Mouse (Mus musculus) lung, embryonic 14.5 days (tissue): Measurements from ENCODE around the gene Hspa5. TPM values are rescaled to one million over a fixed set of nuclear protein-coding genes. Genes with fewer than 3 reads are reported as not detected.
"Not testable (repeated sequence)": the region's sequence is repeated elsewhere in the genome, so short reads cannot be mapped to it uniquely, and the experiment has no call there.

Experiments used
- ATAC-seq: fragments of 200-750 bp; cut with Nextera tagmentation; 2 replicates; pipeline ENCODE4 v1.8.0; 2017; ENCODE audit warnings: mild to moderate bottlenecking, moderate TSS enrichment, moderate library complexity; ENCODE audit not compliant: insufficient read depth
- DNase-seq: peaks from one replicate; pipeline ENCODE4 v3.0.0-alpha.2; 2015
- H3K27ac ChIP-seq: fragments of 300-500 bp; sonication (generic); 2 replicates; pipeline ENCODE4 v1.5.1; 2014; ENCODE audit warnings: low read depth, mild to moderate bottlenecking, moderate library complexity
- H3K27me3 ChIP-seq: fragments of 300-500 bp; sonication (generic); 2 replicates; pipeline ENCODE4 v1.6.1; 2014; ENCODE audit warnings: low read length, control low read depth; ENCODE audit not compliant: insufficient read depth
- H3K36me3 ChIP-seq: fragments of 300-500 bp; sonication (generic); 2 replicates; pipeline ENCODE4 v1.6.1; 2014; ENCODE audit warnings: control low read depth; ENCODE audit not compliant: insufficient read depth
- H3K4me1 ChIP-seq: fragments of 300-500 bp; sonication (generic); 2 replicates; pipeline ENCODE4 v1.6.1; 2014; ENCODE audit warnings: antibody characterized with exemption, control low read depth; ENCODE audit not compliant: insufficient read depth
- H3K4me2 ChIP-seq: fragments of 300-500 bp; sonication (generic); 2 replicates; pipeline ENCODE4 v1.6.1; 2014; ENCODE audit warnings: mild to moderate bottlenecking
- H3K4me3 ChIP-seq: fragments of 300-500 bp; sonication (generic); 2 replicates; pipeline ENCODE4 v1.5.1; 2014; ENCODE audit warnings: low read depth, low read length
- H3K9ac ChIP-seq: fragments of 300-500 bp; sonication (generic); 2 replicates; pipeline ENCODE4 v1.6.1; 2014
- H3K9me3 ChIP-seq: fragments of 300-500 bp; sonication (generic); 2 replicates; pipeline ENCODE4 v1.6.1; 2016; ENCODE audit warnings: low read depth, low read length, control low read depth
- CTCF ChIP-seq: IDR thresholded peaks from 2 replicates; pipeline ENCODE4 v1.5.1; 2016; ENCODE audit warnings: antibody characterized with exemption, low read depth
- WGBS: fragments of 180-500 bp; shearing (Covaris S2); extraction: QIAGEN DNeasy Blood & Tissue Kit; methylation state at CpG from one replicate; pipeline ENCODE4 v1.1.7; 2014; 5-methylcytosine and 5-hydroxymethylcytosine counted together
- polyA plus RNA-seq: library from polyadenylated mRNA; unstranded; fragments of >200 nt; fragmentation: Nextera tagmentation; extraction: Ambion mirVana; gene quantifications from 2 replicates; pipeline ENCODE4 v1.2.1, GENCODE M21; 2014

The Hspa5 gene
- polyA plus RNA-seq, 1 experiment from 2014 or later: 981 TPM

DNA sequence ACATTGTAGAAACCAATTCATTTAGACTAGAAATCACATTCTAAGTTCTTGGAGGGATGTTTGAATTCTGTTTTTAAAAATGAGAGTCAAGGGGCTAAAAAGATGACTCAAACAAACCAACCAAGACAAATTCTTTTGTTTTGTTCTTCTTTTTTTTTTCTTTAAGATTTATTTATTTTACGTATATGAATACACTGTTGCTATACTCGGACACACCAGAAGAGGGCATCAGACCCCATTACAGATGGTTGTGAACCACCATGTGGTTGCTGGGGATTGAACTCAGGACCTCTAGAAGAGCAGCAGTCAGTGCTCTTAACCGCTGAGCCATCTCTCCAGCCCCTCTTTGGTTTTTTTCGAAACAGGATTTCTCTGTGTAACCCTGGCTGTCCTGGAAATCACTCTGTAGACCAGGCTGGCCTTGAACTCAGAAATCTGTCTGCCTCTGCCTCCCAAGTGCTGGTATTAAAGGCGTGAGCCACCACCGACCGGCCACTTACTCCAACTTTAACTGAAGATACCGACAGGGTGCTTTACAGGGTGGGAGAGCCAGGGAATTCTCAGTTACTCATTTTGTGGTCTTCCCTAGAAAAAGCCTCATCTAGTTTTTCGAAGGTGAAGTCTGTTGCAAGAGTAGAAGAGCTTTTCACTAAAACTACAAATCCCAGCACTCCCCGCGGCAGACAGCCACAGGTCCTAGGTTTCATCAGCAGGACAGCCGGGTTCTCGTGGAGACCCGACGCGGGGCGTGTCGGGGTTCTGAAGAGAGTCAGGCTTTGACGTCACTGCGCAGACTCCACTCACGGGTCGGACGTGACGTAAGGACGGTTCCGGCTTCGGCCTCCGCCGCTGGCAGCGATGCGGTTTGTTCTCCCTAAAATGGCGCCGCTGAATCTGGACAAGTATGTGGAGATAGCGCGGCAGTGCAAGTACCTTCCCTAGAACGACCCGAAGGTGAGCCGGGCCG is 30.0 kb downstream of the Hspa5 start:
- Histone ChIP-seq H3K27me3 (no peaks in the 10 kb centered on the region), H3K9ac (peak overlapping the region; percentile 74), H3K36me3 (peaks cover 13% of the 10 kb centered on the region), H3K4me3 (peak overlapping the region; percentile 62), H3K4me1 (no peaks in the 10 kb centered on the region; the same call in 1 of the 2 replicates), H3K4me2 (peak overlapping the region; percentile 48; the same call in 1 of the 2 replicates), H3K27ac (peak overlapping the region; percentile 90), H3K9me3 (no peaks in the 10 kb centered on the region)
- DNase-seq: peak; percentile 100
- ATAC-seq: peak; percentile 93
- peak; percentile 46 for TF ChIP-seq CTCF
- WGBS: 4% methylated on average over 39 of the region's 39 CpGs

DNA sequence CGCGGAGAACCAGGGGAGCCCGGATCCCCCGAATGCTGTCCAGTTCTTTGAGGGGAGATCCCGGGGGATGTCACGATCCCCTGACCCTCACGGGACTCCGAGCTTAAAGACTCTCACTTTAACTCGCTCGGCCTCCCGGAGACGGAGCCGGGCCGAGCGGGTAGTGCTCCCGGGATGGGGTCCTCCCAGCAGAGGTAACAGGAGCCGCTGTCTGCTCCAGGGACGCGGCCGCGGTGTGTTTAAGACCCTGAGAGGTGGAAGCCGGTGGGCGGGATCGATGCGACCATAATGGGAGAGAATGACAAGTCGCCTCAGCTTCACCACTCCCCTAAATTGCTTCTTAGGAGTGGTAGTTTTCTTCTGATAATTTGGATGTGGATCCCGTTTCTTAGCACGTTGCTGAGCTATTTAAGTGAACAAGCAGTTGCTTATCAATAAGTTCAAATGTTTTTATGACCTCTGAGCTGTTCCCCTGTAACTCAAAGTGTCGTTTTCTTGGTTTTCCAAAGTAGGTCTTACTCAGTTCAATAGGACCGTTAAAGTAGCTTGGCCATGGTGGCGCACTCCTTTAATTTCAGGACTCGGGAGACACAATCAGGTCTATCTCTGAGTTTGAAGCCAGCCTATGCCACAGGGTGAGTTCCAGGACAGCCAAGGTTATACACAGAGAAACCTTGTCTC is 30.9 kb downstream of the Hspa5 start:
- not testable (repeated sequence) for H3K4me1 ChIP-seq, H3K27me3 ChIP-seq, H3K9me3 ChIP-seq
- peak overlapping the region; percentile 74 for H3K9ac ChIP-seq
- WGBS: under 1% methylated on average over 32 of the region's 32 CpGs
- peak overlapping the region; percentile 73 for H3K4me2 ChIP-seq
- peak overlapping the region; percentile 62 for H3K4me3 ChIP-seq
- H3K36me3 ChIP-seq: peaks cover 21% of the 10 kb centered on the region
- peak overlapping the region; percentile 90 for H3K27ac ChIP-seq
- ATAC-seq: peak; percentile 46
- DNase-seq: peak; percentile 51

DNA sequence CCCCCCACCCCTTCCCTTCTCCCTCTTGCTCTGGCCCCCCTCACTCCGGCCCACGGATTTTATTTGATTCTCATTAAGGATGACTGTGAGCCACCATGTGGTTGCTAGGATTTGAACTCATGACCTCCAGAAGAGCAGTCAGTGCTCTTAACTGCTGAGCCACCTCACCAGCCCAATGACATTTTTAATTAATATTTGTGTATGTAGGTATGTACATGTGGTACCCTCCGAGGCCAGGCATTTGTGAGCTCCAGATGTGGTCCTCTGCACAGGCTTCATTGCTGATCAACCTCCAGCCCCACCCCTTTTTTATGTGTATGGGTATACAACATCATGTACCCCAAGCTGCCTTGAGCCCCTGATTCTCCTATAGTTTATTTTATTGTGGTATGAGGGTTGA is 32.0 kb downstream of the Hspa5 start:
- 79% methylated on average over 3 of the region's 3 CpGs for WGBS
- no peak overlapping the region for H3K9ac ChIP-seq
- ATAC-seq (no peak), DNase-seq (no peak)
- peaks cover 29% of the 10 kb centered on the region for H3K36me3 ChIP-seq
- no peaks in the 10 kb centered on the region; the same call in 1 of the 2 replicates for H3K4me1 ChIP-seq
- peak overlapping the region; percentile 58 for H3K4me2 ChIP-seq
- TF ChIP-seq CTCF: no peak
- H3K9me3 ChIP-seq: no peaks in the 10 kb centered on the region
- no peaks in the 10 kb centered on the region for H3K27me3 ChIP-seq
- peak overlapping the region; percentile 62 for H3K4me3 ChIP-seq
- no peak overlapping the region for H3K27ac ChIP-seq

DNA sequence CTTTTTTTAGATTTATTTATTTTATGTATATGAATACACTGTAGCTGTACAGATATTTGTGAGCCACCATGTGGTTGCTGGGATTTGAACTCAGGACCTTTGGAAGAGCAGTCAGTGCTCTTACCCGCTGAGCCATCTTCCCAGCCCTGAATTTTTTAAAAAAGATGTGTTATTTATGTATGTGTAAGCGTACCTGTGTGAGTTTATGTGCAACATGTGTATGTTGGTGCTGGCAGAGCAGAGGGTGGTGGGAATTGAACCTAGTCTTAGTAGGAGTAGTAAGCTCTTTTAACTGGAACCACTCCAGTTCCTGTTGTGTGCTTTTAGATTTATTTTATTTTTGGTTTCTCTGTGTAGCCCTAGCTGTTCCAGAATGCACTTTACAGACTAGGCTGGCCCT is 32.4 kb downstream of the Hspa5 start:
- no peaks in the 10 kb centered on the region for H3K9me3 ChIP-seq
- H3K4me1 ChIP-seq: no peaks in the 10 kb centered on the region
- no peaks in the 10 kb centered on the region for H3K27me3 ChIP-seq
- no peak for TF ChIP-seq CTCF
- no peak overlapping the region for H3K27ac ChIP-seq
- H3K36me3 ChIP-seq: peaks cover 33% of the 10 kb centered on the region
- H3K9ac ChIP-seq: no peak overlapping the region
- H3K4me2 ChIP-seq: peak overlapping the region; percentile 58; the same call in 1 of the 2 replicates
- WGBS: 94% methylated on average over 2 of the region's 2 CpGs
- no peak overlapping the region for H3K4me3 ChIP-seq
- no peak for ATAC-seq
- DNase-seq: no peak

DNA sequence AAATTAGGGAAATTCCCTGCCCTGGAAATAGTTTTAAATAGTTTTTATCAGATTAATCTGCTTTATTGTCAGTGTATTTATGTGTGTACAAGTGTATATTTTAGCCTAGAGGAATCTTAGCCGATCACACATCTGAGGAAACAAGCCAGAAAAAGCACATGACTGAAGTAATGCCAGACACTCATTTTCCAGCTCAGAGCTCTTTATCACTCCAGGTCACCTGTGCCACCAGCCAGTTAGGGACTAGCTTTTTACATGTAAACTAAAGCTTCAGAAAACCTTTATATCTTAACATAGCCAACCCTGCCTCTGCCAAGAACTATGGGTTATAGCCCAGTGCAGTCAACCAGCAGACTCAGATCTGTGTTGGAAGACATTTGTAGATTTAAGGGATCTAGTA is 33.0 kb downstream of the Hspa5 start:
- Histone ChIP-seq H3K9me3 (no peaks in the 10 kb centered on the region), H3K27me3 (no peaks in the 10 kb centered on the region), H3K36me3 (peaks cover 35% of the 10 kb centered on the region), H3K9ac (no peak overlapping the region), H3K4me2 (no peak overlapping the region), H3K4me1 (no peaks in the 10 kb centered on the region), H3K27ac (no peak overlapping the region), H3K4me3 (no peak overlapping the region)
- WGBS: 75% methylated on average over 1 of the region's 1 CpGs
- no peak for ATAC-seq
- no peak for DNase-seq
- TF ChIP-seq CTCF: no peak

DNA sequence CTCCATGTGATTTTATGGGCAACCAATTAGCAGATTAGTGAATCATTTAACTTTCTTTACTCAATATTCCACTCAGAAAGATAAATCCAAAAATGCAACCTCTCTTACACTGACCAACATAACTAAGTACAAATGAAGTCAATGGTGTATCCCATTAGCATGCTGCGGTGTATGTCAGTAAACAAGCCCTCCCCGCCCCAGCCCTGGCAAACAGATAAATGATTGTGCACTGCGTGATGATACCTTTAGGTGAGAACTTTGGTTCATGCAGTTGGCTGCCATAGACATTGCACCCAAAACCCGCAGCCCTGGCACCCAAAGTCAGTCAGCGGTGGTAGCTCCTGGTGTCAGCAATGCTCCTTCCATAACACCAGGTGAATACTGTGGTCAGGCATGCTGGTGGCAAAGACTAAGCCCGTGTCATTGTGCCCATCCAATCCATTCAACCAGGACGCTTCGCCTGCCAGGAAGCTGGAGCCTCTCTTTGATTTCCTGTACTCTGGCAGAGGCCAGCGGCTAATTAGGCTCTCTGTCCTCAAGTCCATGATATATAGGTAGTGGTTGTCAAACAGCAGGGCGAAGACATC is 33.7 kb downstream of the Hspa5 start:
- TF ChIP-seq CTCF: no peak
- no peak overlapping the region for H3K27ac ChIP-seq
- no peaks in the 10 kb centered on the region for H3K9me3 ChIP-seq
- ATAC-seq: no peak
- peaks cover 41% of the 10 kb centered on the region for H3K36me3 ChIP-seq
- no peak overlapping the region for H3K4me2 ChIP-seq
- H3K4me3 ChIP-seq: no peak overlapping the region
- WGBS: 85% methylated on average over 10 of the region's 10 CpGs
- no peak for DNase-seq
- no peaks in the 10 kb centered on the region for H3K4me1 ChIP-seq
- no peaks in the 10 kb centered on the region for H3K27me3 ChIP-seq
- no peak overlapping the region for H3K9ac ChIP-seq

DNA sequence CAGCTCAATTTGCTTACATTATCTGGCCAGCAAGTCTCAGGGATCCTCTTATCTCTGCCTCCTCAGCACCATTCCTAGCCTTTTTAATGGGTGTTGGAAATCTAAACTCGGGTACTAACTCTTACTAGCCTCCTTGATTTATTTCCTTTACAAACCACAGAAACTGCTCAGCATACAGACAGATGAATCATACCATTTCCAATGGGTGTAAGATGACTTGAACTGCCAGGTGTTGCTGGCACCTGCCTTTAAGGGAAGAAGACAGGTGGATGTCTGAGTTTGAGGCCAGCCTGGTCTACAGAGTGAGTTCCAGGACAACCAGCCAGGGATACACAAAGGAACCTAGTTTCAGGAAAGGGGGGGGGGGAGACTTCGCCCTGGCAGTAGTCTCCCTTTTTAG is 36.3 kb downstream of the Hspa5 start:
- H3K27me3 ChIP-seq: no peaks in the 10 kb centered on the region
- H3K9me3 ChIP-seq: no peaks in the 10 kb centered on the region
- H3K27ac ChIP-seq: no peak overlapping the region
- H3K4me2 ChIP-seq: no peak overlapping the region
- no peak overlapping the region for H3K9ac ChIP-seq
- no peak for DNase-seq
- WGBS: 70% methylated on average over 2 of the region's 2 CpGs
- H3K36me3 ChIP-seq: peaks cover 64% of the 10 kb centered on the region
- no peak overlapping the region for H3K4me3 ChIP-seq
- no peak for ATAC-seq
- no peaks in the 10 kb centered on the region for H3K4me1 ChIP-seq
- no peak for TF ChIP-seq CTCF
